Mouse (Mus musculus): ENCODE data around the gene Atxn7l1.

- TF ChIP-seq CTCF (IDR thresholded peaks at IDR 0.05; ENCODE audit: insufficient read depth, low read depth, low read length) (no peak), POLR2A (IDR thresholded peaks at IDR 0.05; ENCODE audit: insufficient read depth, low read depth, low read length) (no peak)
Measured at GRCm38 (mm10) chr12:33167545-33167944, 20.1 kb downstream of the Atxn7l1 start.

Data from olfactory bulb, adult 2 months (tissue).